Mouse (Mus musculus) brain, embryonic 14.5 days (tissue): Measurements from ENCODE around the gene Gm9913.

Experiments used
- CTCF ChIP-seq: fragments of 200-500 bp; IDR thresholded peaks from 2 replicates; pipeline ENCODE4 v1.5.1; 2012; ENCODE audit warnings: inconsistent platforms, mild to moderate bottlenecking, moderate library complexity, borderline replicate concordance; ENCODE audit not compliant: insufficient read depth, insufficient read length; ENCODE audit errors: extremely low read depth
- POLR2A ChIP-seq: fragments of 200-500 bp; IDR thresholded peaks from 2 replicates; pipeline ENCODE4 v1.6.1; 2012; ENCODE audit warnings: mild to moderate bottlenecking, inconsistent platforms, borderline replicate concordance; ENCODE audit not compliant: poor library complexity, insufficient read depth, insufficient read length, severe bottlenecking; ENCODE audit errors: extremely low read depth

DNA sequence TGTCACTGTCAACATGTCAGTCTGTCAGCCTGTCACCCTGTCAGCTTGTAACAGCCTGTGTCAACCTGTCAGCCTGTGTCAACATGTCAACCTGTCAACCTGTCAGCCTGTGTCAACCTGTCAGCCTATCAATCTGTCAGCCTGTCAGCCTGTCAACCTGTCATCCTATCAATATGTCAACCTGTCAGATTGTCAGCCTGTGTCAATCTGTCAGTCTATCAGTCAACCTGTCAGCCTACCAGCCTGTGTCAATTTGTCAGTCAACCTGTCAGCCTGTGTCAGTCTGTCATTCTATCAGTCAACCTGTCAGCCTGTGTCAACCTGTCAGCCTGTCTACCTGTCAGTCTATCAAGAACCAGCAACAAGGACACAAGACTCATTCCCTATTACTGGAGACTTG is 3.4 kb upstream of the Gm9913 start:
- TF ChIP-seq CTCF (no peak), POLR2A (no peak)
